Mouse (Mus musculus) naive thymus-derived CD4-positive, alpha-beta T cell, adult 2 months (primary cell): ENCODE measurements around the gene A4galt.
"Not testable (repeated sequence)": the region's sequence is repeated elsewhere in the genome, so short reads cannot be mapped to it uniquely, and the experiment has no call there.

ENCODE experiments used
- DNase-seq: peaks from one replicate; pipeline ENCODE4 v3.0.0-alpha.2; 2011; ENCODE audit warnings: low read depth

A4galt gene

GRCm38 (mm10) chr15:83251176-83252004 lies at the start of gene A4galt:
Gene A4galt, minus strand, starts transcription at chr15:83251774.
- no peak for DNase-seq

DNA sequence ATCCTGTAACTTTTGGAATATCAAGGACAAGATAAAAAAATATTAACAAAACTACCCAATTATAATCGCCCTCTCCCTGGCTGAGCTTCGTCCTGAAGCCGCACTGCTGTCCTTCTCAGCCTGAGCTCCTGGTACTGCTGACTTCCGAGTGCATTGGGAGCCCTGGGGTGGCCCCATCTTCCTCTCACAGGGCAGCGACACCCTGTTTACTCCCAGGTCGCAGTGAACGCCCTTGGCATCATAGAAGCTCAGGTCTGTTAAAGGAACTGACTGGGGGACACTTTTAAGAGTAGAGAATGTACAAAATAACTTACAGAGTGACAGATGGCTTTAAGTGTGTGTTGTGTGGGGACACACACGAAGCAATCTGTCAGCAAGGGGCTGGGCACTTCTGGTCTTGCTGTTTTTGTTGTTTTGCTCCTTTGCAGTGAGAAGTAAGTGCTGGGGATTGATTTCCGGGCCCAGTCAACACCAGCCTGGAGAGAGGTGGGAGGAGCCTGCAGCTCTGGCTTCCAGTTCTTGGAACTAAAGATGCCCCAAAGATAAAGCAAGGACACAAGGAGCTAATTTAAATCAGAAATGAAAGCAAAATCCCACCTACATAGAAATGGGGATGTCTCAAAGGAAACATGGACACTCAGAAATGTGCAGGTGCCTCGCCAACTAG lies 48.5 kb upstream of the A4galt start:
- DNase-seq, result no peak

DNA sequence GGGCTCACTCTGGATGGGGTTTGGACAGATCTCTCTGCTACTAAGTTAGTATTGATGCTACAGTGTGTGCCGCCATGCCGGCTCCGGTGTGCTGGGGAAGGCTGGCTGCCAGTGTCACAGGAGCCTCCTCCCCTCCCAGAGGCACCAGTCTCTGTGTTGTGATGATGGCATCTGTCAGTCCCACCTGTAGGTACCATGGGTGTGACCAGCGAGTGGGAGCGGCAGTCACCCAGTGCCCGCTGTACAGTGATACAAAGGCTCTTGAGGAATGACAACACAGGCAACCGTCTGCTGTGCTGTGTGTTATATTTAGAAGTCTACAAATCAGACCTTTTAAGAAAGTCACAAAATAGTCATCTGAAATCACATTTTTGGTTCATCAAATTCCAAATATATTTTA lies 47.9 kb upstream of the A4galt start:
- no peak for DNase-seq

GRCm38 (mm10) chr15:83298810-83299209 lies 47.2 kb upstream of the A4galt start:
- DNase-seq, result no peak

DNA sequence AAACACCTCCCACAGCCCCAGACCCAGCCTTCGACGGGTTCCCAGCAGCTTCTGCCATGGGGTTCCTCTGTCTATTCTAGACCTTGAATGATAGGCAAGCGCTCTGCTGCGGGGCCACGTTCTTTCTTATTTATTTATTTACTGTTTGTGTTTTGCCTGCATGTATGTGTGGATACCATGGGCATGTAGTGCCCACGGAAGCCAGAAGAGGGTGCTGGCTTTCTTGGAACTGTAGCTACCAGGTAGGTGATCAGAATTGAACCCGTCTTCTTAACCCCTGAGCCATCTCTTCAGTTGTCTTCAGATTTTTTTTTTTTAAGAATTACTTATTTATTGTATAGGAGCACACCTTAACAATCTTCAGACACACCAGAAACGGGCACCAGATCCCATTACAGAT lies 46.7 kb upstream of the A4galt start:
- DNase-seq, result peak; percentile 20

GRCm38 (mm10) chr15:83296771-83297311 lies 45.3 kb upstream of the A4galt start:
- no peak for DNase-seq

GRCm38 (mm10) chr15:83296050-83296449 lies 44.5 kb upstream of the A4galt start:
- DNase-seq, result no peak

DNA sequence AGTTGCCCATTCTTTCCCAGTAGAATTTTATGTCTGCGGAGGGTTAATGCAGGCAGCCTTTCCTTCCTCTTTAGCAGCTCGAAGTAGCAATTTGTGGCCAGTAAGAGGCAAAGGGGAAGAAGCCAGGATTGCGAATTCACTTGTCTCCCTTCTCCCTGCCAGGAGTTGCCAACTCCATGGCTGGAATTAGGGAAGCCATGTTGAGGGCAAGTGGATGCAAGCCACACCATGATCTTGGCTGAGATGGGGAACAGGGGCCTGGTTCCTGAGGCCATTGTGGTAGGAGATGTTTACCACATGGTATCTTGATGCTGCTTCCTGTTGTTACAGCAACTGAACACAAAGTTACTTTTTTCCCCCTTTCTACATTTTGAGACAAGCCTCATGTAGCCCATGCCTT lies 43.4 kb upstream of the A4galt start:
- no peak for DNase-seq

GRCm38 (mm10) chr15:83293706-83294645 lies 42.4 kb upstream of the A4galt start:
- DNase-seq, result no peak

DNA sequence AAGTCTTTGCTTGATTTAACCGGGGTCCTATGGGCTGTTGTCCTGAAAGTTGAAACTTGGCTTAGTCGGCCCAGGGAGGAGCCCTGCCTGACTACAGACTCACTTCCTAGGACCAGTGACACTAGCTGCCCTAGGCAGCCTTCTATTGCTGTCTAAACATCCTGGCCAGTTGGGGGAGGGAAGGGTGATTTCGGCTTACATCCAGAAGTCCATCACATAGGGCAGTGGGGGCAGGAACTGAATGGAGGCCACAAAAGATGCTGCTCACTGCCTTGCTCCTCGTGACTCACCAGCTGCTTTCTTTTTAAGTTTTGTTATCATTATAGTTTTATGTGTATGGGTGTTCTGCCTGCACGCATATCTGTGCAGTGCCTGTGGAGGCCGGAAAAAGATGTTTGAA lies 41.6 kb upstream of the A4galt start:
- DNase-seq, result no peak

- DNase-seq, result no peak
Observed at GRCm38 (mm10) chr15:83292261-83293056, 40.9 kb upstream of the A4galt start.

DNA sequence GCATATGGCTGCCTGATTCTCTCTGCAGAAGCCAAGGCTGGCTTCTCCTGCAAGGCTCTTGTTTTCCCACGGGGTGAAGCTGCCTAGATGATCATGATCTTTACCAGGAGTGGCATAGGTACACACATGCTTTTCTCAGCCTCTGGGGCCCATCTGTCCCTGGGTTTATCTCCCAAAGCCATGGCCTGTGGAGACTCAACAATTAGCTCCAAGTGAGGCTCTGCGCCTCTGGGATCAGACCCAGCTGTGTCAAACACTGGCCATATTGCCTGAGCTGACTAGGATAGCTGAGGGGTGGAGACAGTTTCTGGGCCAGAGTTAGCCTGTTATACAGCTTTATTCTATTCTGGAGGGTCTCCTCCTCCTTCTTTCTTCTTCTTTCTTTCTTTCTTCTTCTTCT lies 39.3 kb upstream of the A4galt start:
- no peak for DNase-seq

- DNase-seq, result no peak
Observed at GRCm38 (mm10) chr15:83284828-83285227, 33.3 kb upstream of the A4galt start.

- no peak for DNase-seq
Observed at GRCm38 (mm10) chr15:83282397-83282796, 30.8 kb upstream of the A4galt start.

DNA sequence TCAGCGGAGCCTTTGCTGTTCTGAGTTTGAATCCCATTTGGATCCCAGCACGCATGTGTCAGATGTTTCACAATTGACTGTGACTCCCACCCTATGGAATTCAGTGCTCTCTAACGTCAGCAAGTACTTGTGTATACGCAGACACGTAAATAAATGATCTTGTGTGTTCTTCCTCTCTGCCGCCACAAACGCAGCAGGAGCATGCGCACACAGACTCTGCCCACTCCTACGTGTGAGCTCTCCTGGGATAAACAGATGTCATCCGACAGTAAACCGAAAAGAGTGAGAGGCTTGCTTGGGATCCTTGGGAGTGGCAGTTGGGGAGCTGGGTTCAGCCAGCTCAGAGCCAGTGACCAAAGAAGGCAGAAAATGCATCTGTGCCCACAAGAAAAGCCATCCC lies 29.7 kb upstream of the A4galt start:
- no peak for DNase-seq

DNA sequence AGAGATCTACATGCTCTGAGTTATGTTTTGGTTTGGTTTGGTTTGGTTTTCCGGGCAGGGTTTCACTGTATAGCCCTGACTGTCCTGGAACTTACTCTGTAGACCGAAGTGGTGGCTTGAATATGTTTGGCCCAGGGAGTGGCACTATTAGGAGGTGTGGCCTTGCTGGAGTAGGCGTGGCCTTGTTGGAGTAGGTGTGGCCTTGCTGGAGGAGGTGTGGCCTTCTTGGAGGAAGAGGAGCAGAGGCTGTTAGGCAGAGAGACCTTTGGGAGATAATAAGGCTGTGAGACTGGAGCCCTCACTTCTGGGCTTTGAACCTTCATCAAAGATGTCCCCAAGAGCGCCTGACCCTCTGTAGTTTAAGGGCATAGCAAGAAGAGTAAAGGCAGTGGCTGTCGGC lies 27.0 kb upstream of the A4galt start:
- DNase-seq, result no peak

GRCm38 (mm10) chr15:83277451-83277850 lies 25.9 kb upstream of the A4galt start:
- no peak for DNase-seq

DNA sequence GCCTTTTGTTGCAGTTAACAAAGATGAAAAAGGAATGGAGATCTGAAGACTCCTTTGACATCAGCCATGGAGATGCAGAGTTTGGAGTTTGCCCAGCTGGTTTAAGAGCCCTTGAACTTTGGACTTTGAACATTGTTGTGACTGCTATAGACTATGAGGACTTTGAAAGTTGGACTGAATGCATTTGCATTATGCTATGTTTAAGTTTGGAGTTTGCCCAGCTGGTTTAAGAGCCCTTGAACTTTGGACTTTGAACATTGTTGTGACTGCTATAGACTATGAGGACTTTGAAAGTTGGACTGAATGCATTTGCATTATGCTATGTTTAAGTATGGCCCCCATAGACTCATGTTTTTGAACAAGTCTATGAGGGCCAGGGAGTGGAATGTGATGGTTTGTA lies 22.7 kb upstream of the A4galt start:
- not testable (repeated sequence) for DNase-seq

GRCm38 (mm10) chr15:83273017-83273416 lies 21.4 kb upstream of the A4galt start:
- no peak for DNase-seq

GRCm38 (mm10) chr15:83271221-83271620 lies 19.6 kb upstream of the A4galt start:
- not testable (repeated sequence) for DNase-seq

- not testable (repeated sequence) for DNase-seq
Observed at GRCm38 (mm10) chr15:83269985-83270384, 18.4 kb upstream of the A4galt start.
